Mouse (Mus musculus) MEL (cell line): ENCODE data around the gene Cisd2. TPM values are rescaled to one million over a fixed set of nuclear protein-coding genes. Genes with fewer than 3 reads are reported as not detected.

Source experiments
- DNase-seq: peaks from one replicate; pipeline ENCODE4 v3.0.0; 2011; ENCODE audit warnings: low read depth, low spot score
- H3K27ac ChIP-seq: 2 replicates; pipeline ENCODE4 v1.5.1; 2012; ENCODE audit warnings: low read depth, mild to moderate bottlenecking, control low read depth, low read length, moderate library complexity; ENCODE audit not compliant: control insufficient read depth
- H3K27me3 ChIP-seq, 2 experiments: fragments of 150-350 bp in 1 of 2; sonication (generic) in 1 of 2; 2 replicates each; pipeline ENCODE4 v1.6.1; 2012; ENCODE audit warnings: low read length in 2 of 2, mild to moderate bottlenecking in 2 of 2, improper control_type of control experiment in 1 of 2, moderate library complexity in 1 of 2; ENCODE audit not compliant: insufficient read depth in 2 of 2, control insufficient read depth in 1 of 2
- H3K36me3 ChIP-seq, 2 experiments: 2 replicates each; pipeline ENCODE4 v1.6.1; 2012 to 2014; ENCODE audit warnings: low read length in 2 of 2, improper control_type of control experiment in 1 of 2, inconsistent platforms in 1 of 2, mild to moderate bottlenecking in 1 of 2; ENCODE audit not compliant: insufficient read depth in 2 of 2, control insufficient read depth in 1 of 2
- H3K4me1 ChIP-seq, 2 experiments: fragments of 150-350 bp in 1 of 2; sonication (generic) in 1 of 2; 2 replicates each; pipeline ENCODE4 v1.6.1; 2012; ENCODE audit warnings: low read length in 2 of 2, improper control_type of control experiment in 1 of 2, mild to moderate bottlenecking in 1 of 2; ENCODE audit not compliant: insufficient read depth in 2 of 2, control insufficient read depth in 1 of 2
- H3K4me3 ChIP-seq, 2 experiments: fragments of 150-350 bp in 1 of 2; sonication (generic) in 1 of 2; 2 replicates each; pipeline ENCODE4 v1.5.1; 2012; ENCODE audit warnings: low read depth in 2 of 2, low read length in 2 of 2, mild to moderate bottlenecking in 2 of 2, moderate library complexity in 2 of 2, control low read depth in 1 of 2, improper control_type of control experiment in 1 of 2; ENCODE audit not compliant: control insufficient read depth in 1 of 2, insufficient read depth in 1 of 2
- H3K79me2 ChIP-seq: 2 replicates; pipeline ENCODE4 v1.6.1; 2012; ENCODE audit warnings: mild to moderate bottlenecking, low read length, moderate library complexity; ENCODE audit not compliant: control insufficient read depth, poor library complexity, insufficient read depth
- H3K9ac ChIP-seq: 2 replicates; pipeline ENCODE4 v1.6.1; 2012; ENCODE audit warnings: low read depth, mild to moderate bottlenecking, control low read depth, low read length, moderate library complexity; ENCODE audit not compliant: control insufficient read depth, poor library complexity, severe bottlenecking
- H3K9me3 ChIP-seq: fragments of 150-350 bp; sonication (generic); replicated peaks from 2 replicates; pipeline ENCODE4 v1.6.1; 2012; ENCODE audit warnings: mild to moderate bottlenecking, low read length, improper control_type of control experiment, moderate library complexity; ENCODE audit not compliant: insufficient read depth
- BHLHE40 ChIP-seq: IDR thresholded peaks from 2 replicates; pipeline ENCODE4 v1.6.1; 2012; ENCODE audit warnings: low read depth, mild to moderate bottlenecking, inconsistent platforms, low read length, improper control_type of control experiment, borderline replicate concordance
- CHD2 ChIP-seq: IDR thresholded peaks from 2 replicates; pipeline ENCODE4 v1.6.1; 2011; ENCODE audit warnings: low read length, improper control_type of control experiment
- EP300 ChIP-seq, 2 experiments: IDR thresholded peaks; 2 replicates each; pipeline ENCODE4 v1.6.1; 2011; ENCODE audit warnings: improper control_type of control experiment in 2 of 2, low read length in 2 of 2, low read depth in 1 of 2, mild to moderate bottlenecking in 1 of 2
- ETS1 ChIP-seq: IDR thresholded peaks from 2 replicates; pipeline ENCODE4 v1.6.1; 2012; ENCODE audit warnings: low read depth, mild to moderate bottlenecking, inconsistent platforms, low read length, improper control_type of control experiment, moderate library complexity
- GABPA ChIP-seq: IDR thresholded peaks from 2 replicates; pipeline ENCODE4 v1.6.1; 2012; ENCODE audit warnings: low read depth, mild to moderate bottlenecking, inconsistent platforms, low read length, improper control_type of control experiment, moderate library complexity
- HCFC1 ChIP-seq: IDR thresholded peaks from 2 replicates; pipeline ENCODE4 v1.6.1; 2012; ENCODE audit warnings: low read depth, mild to moderate bottlenecking, inconsistent platforms, low read length, improper control_type of control experiment, moderate library complexity
- MAZ ChIP-seq: IDR thresholded peaks from 2 replicates; pipeline ENCODE4 v1.6.1; 2012; ENCODE audit warnings: low read depth, mild to moderate bottlenecking, inconsistent platforms, low read length, improper control_type of control experiment
- MEF2A ChIP-seq: IDR thresholded peaks from 2 replicates; pipeline ENCODE4 v1.6.1; 2014; ENCODE audit warnings: low read depth, mild to moderate bottlenecking, inconsistent platforms, low read length, improper control_type of control experiment; ENCODE audit not compliant: poor library complexity, insufficient replicate concordance, severe bottlenecking; ENCODE audit errors: extremely low read depth
- MXI1 ChIP-seq: IDR thresholded peaks from 2 replicates; pipeline ENCODE4 v1.6.1; 2011; ENCODE audit warnings: mild to moderate bottlenecking, low read depth, low read length, improper control_type of control experiment
- MYC ChIP-seq: IDR thresholded peaks from 2 replicates; pipeline ENCODE4 v1.6.1; 2011; ENCODE audit warnings: low read depth, mild to moderate bottlenecking, low read length, improper control_type of control experiment, moderate library complexity
- POLR2A ChIP-seq, 2 experiments: IDR thresholded peaks; 2 replicates each; pipeline ENCODE4 v1.6.1; 2011 to 2012; ENCODE audit warnings: low read length in 2 of 2, mild to moderate bottlenecking in 2 of 2, control low read depth in 1 of 2, improper control_type of control experiment in 1 of 2, low read depth in 1 of 2, moderate library complexity in 1 of 2; ENCODE audit not compliant: control insufficient read depth in 1 of 2, insufficient read depth in 1 of 2, poor library complexity in 1 of 2
- POLR2AphosphoS5 ChIP-seq: IDR thresholded peaks from 2 replicates; pipeline ENCODE4 v1.6.1; 2012; ENCODE audit warnings: low read depth, borderline replicate concordance, mild to moderate bottlenecking, inconsistent platforms, low read length, moderate library complexity, mixed read lengths
- RAD21 ChIP-seq: IDR thresholded peaks from 2 replicates; pipeline ENCODE4 v1.6.1; 2011; ENCODE audit warnings: mild to moderate bottlenecking, low read depth, low read length, improper control_type of control experiment
- TAL1 ChIP-seq: IDR thresholded peaks from 2 replicates; pipeline ENCODE4 v1.6.1; 2012; ENCODE audit warnings: mild to moderate bottlenecking, inconsistent platforms, low read length, moderate library complexity, mixed read lengths
- TCF12 ChIP-seq: IDR thresholded peaks from 2 replicates; pipeline ENCODE4 v1.6.1; 2014; ENCODE audit warnings: low read depth, mild to moderate bottlenecking, inconsistent platforms, low read length, improper control_type of control experiment, moderate library complexity
- UBTF ChIP-seq: IDR thresholded peaks from 2 replicates; pipeline ENCODE4 v1.6.1; 2012; ENCODE audit warnings: low read depth, mild to moderate bottlenecking, inconsistent platforms, low read length, improper control_type of control experiment, moderate library complexity, borderline replicate concordance; ENCODE audit not compliant: insufficient read depth
- ZC3H11A ChIP-seq: IDR thresholded peaks from 2 replicates; pipeline ENCODE4 v1.6.1; 2012; ENCODE audit warnings: low read depth, mild to moderate bottlenecking, inconsistent platforms, low read length, improper control_type of control experiment
- polyA plus RNA-seq, 2 experiments: library from polyadenylated mRNA; stranded (reverse) in 1 of 2; unstranded in 1 of 2; fragments of >175 nt in 1 of 2; fragments of >200 nt in 1 of 2; gene quantifications; 2 replicates each; pipeline versions ENCODE4 v1.2.1 to v1.2.4; 2012; ENCODE audit warnings: low replicate concordance in 2 of 2, low read depth in 1 of 2; ENCODE audit not compliant: insufficient read length in 2 of 2, insufficient read depth in 1 of 2, missing spikeins in 1 of 2
- total RNA-seq: library from RNA; depleted of rRNA; stranded (reverse); fragments of 300-350 nt; gene quantifications from 2 replicates; pipeline ENCODE4 v1.2.3, GENCODE M21; 2012

The Cisd2 gene
- total and polyA plus RNA-seq, 3 experiments, result 23.9 to 26.9 TPM; not detected in 1

GRCm38 (mm10) chr3:135379868-135380267 lies 43.9 kb downstream of the Cisd2 start:
- Histone ChIP-seq H3K27ac (no peak overlapping the region), H3K9ac (no peak overlapping the region), H3K27me3 (peaks cover 12 to 13% of the 10 kb centered on the region in 2 experiments), H3K36me3 (no peaks in the 10 kb centered on the region), H3K4me1 (no peaks in the 10 kb centered on the region), H3K79me2 (no peaks in the 10 kb centered on the region), H3K4me3 (no peak overlapping the region), H3K9me3 (no peaks in the 10 kb centered on the region)
- no peak for DNase-seq
- no peak for TF ChIP-seq POLR2AphosphoS5
- TF ChIP-seq ZC3H11A, result no peak
- no peak for TF ChIP-seq MAZ
- TF ChIP-seq EP300 (IDR thresholded peaks at IDR 0.05; ENCODE audit: low read depth in 1 of 2, low read length in 2 of 2), result no peak
- TF ChIP-seq CHD2, result no peak
- TF ChIP-seq BHLHE40, result no peak
- TF ChIP-seq TCF12, result no peak
- TF ChIP-seq HCFC1, result no peak
- TF ChIP-seq GABPA, result no peak
- TF ChIP-seq TAL1, result no peak
- TF ChIP-seq ETS1, result no peak
- no peak for TF ChIP-seq POLR2A (IDR thresholded peaks at IDR 0.05; ENCODE audit: control insufficient read depth in 1 of 2, insufficient read depth in 1 of 2, low read depth in 1 of 2, low read length in 2 of 2, poor library complexity in 1 of 2)

GRCm38 (mm10) chr3:135377445-135377844 lies 46.3 kb downstream of the Cisd2 start:
- H3K4me1 ChIP-seq, result no peaks in the 10 kb centered on the region
- no peaks in the 10 kb centered on the region for H3K36me3 ChIP-seq
- peaks cover 10 to 12% of the 10 kb centered on the region in 2 experiments for H3K27me3 ChIP-seq
- no peaks in the 10 kb centered on the region for H3K9me3 ChIP-seq
- no peak overlapping the region for H3K27ac ChIP-seq
- H3K79me2 ChIP-seq, result no peaks in the 10 kb centered on the region
- no peak overlapping the region for H3K4me3 ChIP-seq
- TF ChIP-seq MYC (no peak), RAD21 (no peak), TCF12 (no peak), CHD2 (no peak)
- TF ChIP-seq, all 39 proteins: peak for 0
- no peak for DNase-seq
- no peak overlapping the region for H3K9ac ChIP-seq

GRCm38 (mm10) chr3:135375836-135376235 lies 47.9 kb downstream of the Cisd2 start:
- H3K27me3 ChIP-seq, result peaks cover 10 to 12% of the 10 kb centered on the region in 2 experiments
- TF ChIP-seq BHLHE40 (no peak), UBTF (no peak), MXI1 (no peak), MEF2A (no peak)
- TF ChIP-seq, all 39 proteins: peak for 0

More at GRCm38 (mm10) chr3:135375836-135376235, 47.9 kb downstream of the Cisd2 start:
- no peaks in the 10 kb centered on the region for H3K4me1 ChIP-seq
- H3K36me3 ChIP-seq, result no peaks in the 10 kb centered on the region
- no peaks in the 10 kb centered on the region for H3K9me3 ChIP-seq
- no peak overlapping the region for H3K4me3 ChIP-seq
- no peak for DNase-seq
- no peaks in the 10 kb centered on the region for H3K79me2 ChIP-seq
- H3K27ac ChIP-seq, result no peak overlapping the region
- H3K9ac ChIP-seq, result no peak overlapping the region
